Mouse (Mus musculus) kidney, adult 2 months (tissue): ENCODE data around the gene Eddm3b.

ENCODE experiments used
- CTCF ChIP-seq: fragments of 200-500 bp; conservative IDR thresholded peaks from 2 replicates; pipeline ENCODE4 v1.5.1; 2011; ENCODE audit warnings: low read depth, mild to moderate bottlenecking, control low read depth, low read length, moderate library complexity, mixed read lengths; ENCODE audit not compliant: insufficient read depth, insufficient read length
- POLR2A ChIP-seq: fragments of 200-500 bp; IDR thresholded peaks from one replicate; pipeline ENCODE4 v1.6.1; 2011; ENCODE audit warnings: low read depth, low read length, control low read depth

GRCm38 (mm10) chr14:51083805-51084204 lies 30.4 kb upstream of the Eddm3b start:
- TF ChIP-seq CTCF (no peak), POLR2A (no peak)
